Mouse (Mus musculus) c-Kit-positive CD71-negative TER-119-negative erythroid progenitor cells, embryonic 14.5 days (primary cell): ENCODE measurements around the gene Rptor.

Experiments used
- DNase-seq: peaks from one replicate; pipeline ENCODE4 v3.0.0-alpha.2; 2013; ENCODE audit warnings: low read depth

The Rptor gene

GRCm38 (mm10) chr11:119738990-119739846, 136.5 kb downstream of the Rptor start:
- DNase-seq: no peak

GRCm38 (mm10) chr11:119741401-119741800, 138.7 kb downstream of the Rptor start:
- no peak for DNase-seq

GRCm38 (mm10) chr11:119744436-119744835, 141.7 kb downstream of the Rptor start:
- DNase-seq: no peak

GRCm38 (mm10) chr11:119745333-119745732, 142.6 kb downstream of the Rptor start:
- DNase-seq: no peak

GRCm38 (mm10) chr11:119754459-119754858, 151.8 kb downstream of the Rptor start:
- DNase-seq: no peak

GRCm38 (mm10) chr11:119758214-119758613, 155.5 kb downstream of the Rptor start:
- no peak for DNase-seq

GRCm38 (mm10) chr11:119758705-119759327, 156.1 kb downstream of the Rptor start:
- no peak for DNase-seq

GRCm38 (mm10) chr11:119762911-119763310, 160.2 kb downstream of the Rptor start:
- no peak for DNase-seq

GRCm38 (mm10) chr11:119766023-119766422, 163.3 kb downstream of the Rptor start:
- no peak for DNase-seq

- no peak for DNase-seq
These were observed 164.2 kb downstream of the Rptor start for GRCm38 (mm10) chr11:119766782-119767459.

- no peak for DNase-seq
These were observed 164.8 kb downstream of the Rptor start for GRCm38 (mm10) chr11:119767525-119767924.

- DNase-seq: no peak
These were observed 165.8 kb downstream of the Rptor start for GRCm38 (mm10) chr11:119768511-119768910.

- no peak for DNase-seq
These were observed 167.0 kb downstream of the Rptor start for GRCm38 (mm10) chr11:119769666-119770065.

GRCm38 (mm10) chr11:119770985-119771384, 168.3 kb downstream of the Rptor start:
- DNase-seq: no peak

GRCm38 (mm10) chr11:119772896-119773295, 170.2 kb downstream of the Rptor start:
- DNase-seq: no peak

- no peak for DNase-seq
These were observed 172.5 kb downstream of the Rptor start for GRCm38 (mm10) chr11:119775076-119775760.

- DNase-seq: no peak
These were observed 174.5 kb downstream of the Rptor start for GRCm38 (mm10) chr11:119777236-119777635.

- no peak for DNase-seq
These were observed 175.2 kb downstream of the Rptor start for GRCm38 (mm10) chr11:119777872-119778271.

GRCm38 (mm10) chr11:119780290-119780689, 177.6 kb downstream of the Rptor start:
- peak; percentile 47 for DNase-seq

GRCm38 (mm10) chr11:119781165-119781564, 178.5 kb downstream of the Rptor start:
- DNase-seq: no peak

- no peak for DNase-seq
These were observed 179.0 kb downstream of the Rptor start for GRCm38 (mm10) chr11:119781726-119782125.

- DNase-seq: no peak
These were observed 180.9 kb downstream of the Rptor start for GRCm38 (mm10) chr11:119783653-119784052.
